28 mouse cellular contexts compared by ENCODE assay signal in the genomic region with DNA sequence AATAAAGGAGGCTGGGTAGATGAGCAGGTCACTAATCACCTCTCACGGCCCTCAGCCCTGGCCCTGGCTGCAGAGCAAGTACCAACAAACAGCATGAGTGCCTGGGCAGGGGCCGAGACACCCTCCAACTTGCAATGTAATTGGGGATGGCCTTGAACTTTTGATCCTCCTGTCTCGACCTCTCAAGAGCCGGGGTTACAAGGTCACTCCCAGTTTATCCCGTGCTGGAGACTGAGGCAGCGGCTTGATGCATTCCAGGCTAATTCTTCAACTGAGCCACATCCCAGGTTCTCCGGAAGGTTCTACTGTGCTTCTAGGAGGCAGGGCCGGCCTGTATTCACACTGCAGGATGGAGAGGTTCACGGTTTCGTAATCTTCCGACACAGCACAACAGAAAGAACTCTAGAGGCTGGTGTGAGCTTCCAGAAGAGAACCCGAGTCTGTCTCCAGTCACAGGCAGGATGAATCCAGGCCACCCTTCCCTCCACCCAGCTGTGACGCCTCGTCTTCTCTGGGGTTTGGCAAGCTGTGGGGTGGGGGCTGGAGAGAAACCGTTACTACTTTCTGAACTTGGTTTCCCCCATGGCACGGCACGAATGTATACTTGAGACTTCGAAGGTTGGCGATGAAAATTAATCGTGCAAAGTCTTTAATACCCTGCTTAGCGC. TPM values are rescaled to one million over a fixed set of nuclear protein-coding genes. Genes with fewer than 3 reads are reported as not detected.
DNase-seq lines count a peak whose midpoint lies in the region; ATAC-seq lines count a peak whose summit lies in the region.
"Had no signal": no experiment of that assay in that cellular context is flagged by ENCODE, and none has a peak within 500 bp of the region (broad histone marks: within the 10 kb centered on the region; RNA-seq: fewer than 3 reads in every experiment).

No protein-coding gene starts in this region.

- no peak overlapping the region for H3K4me3 ChIP-seq in heart, embryonic 14.5 days (ENCODE audit: control insufficient read depth in 1 of 2, insufficient read depth in 1 of 2, low read depth in 1 of 2, low read length in 2 of 2)
- H3K4me3 ChIP-seq: embryonic facial prominence, embryonic 12.5 days; hindbrain, embryonic 13.5 days; limb, embryonic 15.5 days; megakaryocyte, embryonic 14.5 days; midbrain, embryonic 15.5 days; neural tube, embryonic 12.5 days; stomach, embryonic 15.5 days had no signal

- peaks cover 42 to 95% of the 10 kb centered on the region in 2 experiments for H3K4me1 ChIP-seq in heart, embryonic 14.5 days (ENCODE audit: control insufficient read depth in 2 of 2, insufficient read depth in 2 of 2, low read length in 2 of 2)

- peak overlapping the region; percentile 16; the same call in 1 of the 2 replicates for H3K9ac ChIP-seq in heart, embryonic 14.5 days (ENCODE audit: low read length)
- H3K9ac ChIP-seq: embryonic facial prominence, embryonic 12.5 days; forebrain, postnatal 0 days; hindbrain, embryonic 13.5 days; limb, embryonic 15.5 days; liver, embryonic 14.5 days; midbrain, embryonic 15.5 days; stomach, embryonic 15.5 days had no signal

- 77% methylated on average over 21 of the region's 21 CpGs for WGBS in heart, embryonic 14.5 days

- no peaks in the 10 kb centered on the region for H3K27me3 ChIP-seq in heart, embryonic 14.5 days (ENCODE audit: control insufficient read depth, insufficient read depth, low read length)
- H3K27me3 ChIP-seq: embryonic facial prominence, embryonic 12.5 days; hindbrain, embryonic 13.5 days; limb, embryonic 15.5 days; megakaryocyte, embryonic 14.5 days; neural tube, embryonic 12.5 days; Patski; stomach, embryonic 15.5 days had no signal

- DNase-seq in gastrocnemius, adult 18-20 months (ENCODE audit: low spot score): peak; percentile 64
- no peak for DNase-seq in gastrocnemius, postnatal 10 days
- no peak for DNase-seq in heart, postnatal 25 days (ENCODE audit: low spot score)
- peak; percentile 8 for DNase-seq in lung, postnatal 36 days
- DNase-seq in lung, postnatal 10 days: no peak
- peak; percentile 97 for DNase-seq in R1 (ENCODE audit: low read depth, low spot score)
- no peak for DNase-seq in right cerebral cortex, postnatal 4 days
- DNase-seq: adrenal gland, adult 8-10 months; cerebellum, adult 18-20 months; cerebellum, postnatal 25 days; forebrain, postnatal 0 days; heart, postnatal 10 days; kidney, adult 18-20 months; kidney, postnatal 4 days; right cerebral cortex, postnatal 25 days had no signal

- ATAC-seq in heart, embryonic 14.5 days (ENCODE audit: insufficient number of reproducible peaks, insufficient read depth, low FRiP score, low read depth): no peak
- ATAC-seq: CD4-positive, CD25-positive, alpha-beta regulatory T cell, adult 4 months; forebrain, postnatal 0 days; inflammation-experienced regulatory T-cells, adult 6 months; midbrain, embryonic 15.5 days; Patski had no signal

- no peak overlapping the region for H3K4me2 ChIP-seq in heart, embryonic 14.5 days (ENCODE audit: low read length)
- H3K4me2 ChIP-seq: embryonic facial prominence, embryonic 12.5 days; hindbrain, embryonic 13.5 days; limb, embryonic 15.5 days; midbrain, embryonic 15.5 days; neural tube, embryonic 12.5 days; stomach, embryonic 15.5 days had no signal

- intact Hi-C loops in heart, postnatal 25 days (cut with DNase I): no loop called here

- no peaks in the 10 kb centered on the region for H3K9me3 ChIP-seq in heart, embryonic 14.5 days (ENCODE audit: control insufficient read depth, low read length)
- H3K9me3 ChIP-seq: embryonic facial prominence, embryonic 12.5 days; hindbrain, embryonic 13.5 days; limb, embryonic 15.5 days; megakaryocyte, embryonic 14.5 days; midbrain, embryonic 15.5 days; neural tube, embryonic 12.5 days; stomach, embryonic 15.5 days had no signal

- H3K36me3 ChIP-seq in heart, embryonic 14.5 days (ENCODE audit: control insufficient read depth, insufficient read depth, low read length): peaks cover 33% of the 10 kb centered on the region
- H3K36me3 ChIP-seq: G1E; midbrain, embryonic 15.5 days; stomach, embryonic 15.5 days had no signal

- 0 out of 4 replicates have a peak overlapping the region, but pooled peaks of 1 of the 2 experiments have one; percentile 6 for H3K27ac ChIP-seq in heart, embryonic 14.5 days (replicated peaks in 1 of 2; ENCODE audit: control insufficient read depth in 1 of 2, insufficient read depth in 1 of 2, low read depth in 2 of 2, low read length in 2 of 2)
- H3K27ac ChIP-seq: embryonic facial prominence, embryonic 12.5 days; hindbrain, embryonic 13.5 days; limb, embryonic 15.5 days; liver, embryonic 14.5 days; midbrain, embryonic 15.5 days; neural tube, embryonic 12.5 days; stomach, embryonic 15.5 days had no signal

RNA-seq across cellular contexts. Expression of gene Smyd2, which starts 8.9 kb away (rescaled TPM):
- total RNA-seq in gastrocnemius, adult 18-20 months (2021): 100 to 1,000 TPM; 316 to 319 TPM
- total RNA-seq in gastrocnemius, postnatal 10 days (2021): 100 to 1,000 TPM; 165 to 188 TPM
- 227 and 246 TPM in 2 replicates for polyA plus RNA-seq in heart, embryonic 14.5 days (2014; fragmentation: Nextera tagmentation; extraction: Ambion mirVana)
- total RNA-seq in heart, postnatal 25 days (2021): 100 to 1,000 TPM; 105 to 109 TPM
- total RNA-seq: G1E had no signal
- polyA plus RNA-seq: G1E had no signal

Comparison
In these comparisons a context has a peak if more than half of its experiments do, and no peak if none do; other contexts are left out.
1. DNase-seq: peak in gastrocnemius, adult 18-20 months (single experiment), lung, postnatal 36 days (single experiment) and R1 (single experiment); none in gastrocnemius, postnatal 10 days (single experiment), heart, postnatal 25 days (single experiment), lung, postnatal 10 days (single experiment) and right cerebral cortex, postnatal 4 days (single experiment).